Mouse (Mus musculus) CH12.LX (cell line): Measurements from ENCODE around the gene Gm19402.

Experiments used
- BHLHE40 ChIP-seq: IDR thresholded peaks from 2 replicates; pipeline ENCODE4 v1.6.1; 2011; ENCODE audit warnings: mild to moderate bottlenecking, low read depth, low read length, improper control_type of control experiment
- CHD1 ChIP-seq: IDR thresholded peaks from 2 replicates; pipeline ENCODE4 v1.6.1; 2012; ENCODE audit warnings: low read depth, low read length, improper control_type of control experiment, inconsistent platforms
- CHD2 ChIP-seq: IDR thresholded peaks from 2 replicates; pipeline ENCODE4 v1.6.1; 2011; ENCODE audit warnings: low read length, improper control_type of control experiment
- CTCF ChIP-seq, 2 experiments: IDR thresholded peaks in 1 of 2; conservative IDR thresholded peaks in 1 of 2; 2 replicates each; pipeline ENCODE4 v1.5.1; 2011 to 2012; ENCODE audit warnings: low read depth in 2 of 2, low read length in 2 of 2, improper control_type of control experiment in 1 of 2, inconsistent platforms in 1 of 2, mild to moderate bottlenecking in 1 of 2, moderate library complexity in 1 of 2
- EP300 ChIP-seq: IDR thresholded peaks from 2 replicates; pipeline ENCODE4 v1.6.1; 2011; ENCODE audit warnings: low read length, improper control_type of control experiment
- MAX ChIP-seq: IDR thresholded peaks from 2 replicates; pipeline ENCODE4 v1.6.1; 2011; ENCODE audit warnings: low read length, improper control_type of control experiment
- POLR2A ChIP-seq: IDR thresholded peaks from 2 replicates; pipeline ENCODE4 v1.6.1; 2011; ENCODE audit warnings: low read depth, mild to moderate bottlenecking, improper control_type of control experiment, low read length
- POLR2AphosphoS2 ChIP-seq: IDR thresholded peaks from 2 replicates; pipeline ENCODE4 v1.6.1; 2011; ENCODE audit warnings: low read depth, low read length, improper control_type of control experiment
- RCOR1 ChIP-seq: conservative IDR thresholded peaks from 2 replicates; pipeline ENCODE4 v1.6.1; 2012; ENCODE audit warnings: low read depth, mild to moderate bottlenecking, inconsistent platforms, low read length, improper control_type of control experiment
- SMC3 ChIP-seq: IDR thresholded peaks from 2 replicates; pipeline ENCODE4 v1.6.1; 2011; ENCODE audit warnings: low read depth, low read length, improper control_type of control experiment
- USF1 ChIP-seq: IDR thresholded peaks from 2 replicates; pipeline ENCODE4 v1.6.1; 2014; ENCODE audit warnings: low read depth, mild to moderate bottlenecking, inconsistent platforms, low read length, improper control_type of control experiment
- ZKSCAN1 ChIP-seq: IDR thresholded peaks from 2 replicates; pipeline ENCODE4 v1.6.1; 2012; ENCODE audit warnings: low read depth, inconsistent platforms, low read length, improper control_type of control experiment, borderline replicate concordance

GRCm38 (mm10) chr10:77652046-77652445 lies 38.5 kb downstream of the Gm19402 start:
- TF ChIP-seq ZKSCAN1, result no peak
- no peak for TF ChIP-seq USF1
- TF ChIP-seq EP300, result no peak
- TF ChIP-seq CTCF (conservative IDR thresholded peaks at IDR 0.05 in 1 of 2, IDR thresholded peaks at IDR 0.05 in 1 of 2; ENCODE audit: low read depth in 2 of 2, low read length in 2 of 2), result peak in 1 of 2 experiments; percentile 44; a peak in 2 of 4 replicates
- no peak for TF ChIP-seq POLR2A
- TF ChIP-seq SMC3, result peak; percentile 38
- no peak for TF ChIP-seq CHD2
- no peak for TF ChIP-seq BHLHE40
- no peak for TF ChIP-seq MAX
- TF ChIP-seq RCOR1, result no peak
- no peak for TF ChIP-seq POLR2AphosphoS2
- no peak for TF ChIP-seq CHD1
